Mouse (Mus musculus): ENCODE results near the gene Vps25.

- TF ChIP-seq CTCF (IDR thresholded peaks at IDR 0.05; ENCODE audit: extremely low read depth, insufficient read depth, low read length): no peak
- no peak for TF ChIP-seq POLR2A (IDR thresholded peaks at IDR 0.05; ENCODE audit: extremely low read depth, insufficient read depth, low read length)
Observed at GRCm38 (mm10) chr11:101291231-101291630, 37.7 kb downstream of the Vps25 start.
